Mouse (Mus musculus): ENCODE results near the gene Lrrc30.

Gene Lrrc30

GRCm38 (mm10) chr17:67583422-67583821, 49.1 kb downstream of the Lrrc30 start:
- no peak for DNase-seq (ENCODE audit: low read depth, low spot score)

GRCm38 (mm10) chr17:67582681-67583356, 49.7 kb downstream of the Lrrc30 start:
- no peak for DNase-seq (ENCODE audit: low read depth, low spot score)

GRCm38 (mm10) chr17:67581839-67582238, 50.7 kb downstream of the Lrrc30 start:
- DNase-seq (ENCODE audit: low read depth, low spot score) = no peak
